In genomic region chr9:50745806-50746205, GRCm38 (mm10) we compare ENCODE assay signal across 8 mouse cellular contexts. TPM values are rescaled to one million over a fixed set of nuclear protein-coding genes. Genes with fewer than 3 reads are reported as not detected.
DNase-seq lines count a peak whose midpoint lies in the region; ATAC-seq and TF ChIP-seq lines count a peak whose summit lies in the region.

No protein-coding gene starts in this region.

- no peaks in the 10 kb centered on the region for H3K36me3 ChIP-seq in erythroblast, embryonic 14.5 days (ENCODE audit: control insufficient read depth)
- no peaks in the 10 kb centered on the region for H3K36me3 ChIP-seq in ES-E14 (ENCODE audit: control insufficient read depth, insufficient read depth, low read length, poor library complexity, severe bottlenecking)
- H3K36me3 ChIP-seq in hindbrain, embryonic 15.5 days: no peaks in the 10 kb centered on the region
- no peaks in the 10 kb centered on the region for H3K36me3 ChIP-seq in thymus, adult 2 months (ENCODE audit: control insufficient read depth, insufficient read depth, low read length)

- no peak for ATAC-seq in erythroblast, adult 5-6 weeks (replicated peaks; ENCODE audit: low FRiP score, poor library complexity, severe bottlenecking)
- ATAC-seq in hindbrain, embryonic 15.5 days (ENCODE audit: low FRiP score, low read depth): no peak

- peak overlapping the region; percentile 41; the same call in 1 of the 2 replicates for H3K9ac ChIP-seq in ES-E14 (ENCODE audit: insufficient read depth, low read depth, low read length, poor library complexity, severe bottlenecking)
- peak overlapping the region; percentile 29; the same call in 1 of the 2 replicates for H3K9ac ChIP-seq in hindbrain, embryonic 15.5 days

- H3K27me3 ChIP-seq in erythroblast, embryonic 14.5 days (ENCODE audit: control insufficient read depth): peaks cover 23% of the 10 kb centered on the region
- H3K27me3 ChIP-seq in hindbrain, embryonic 15.5 days: 0 out of 2 replicates have a peak, but pooled peaks cover 7% of the 10 kb centered on the region
- H3K27me3 ChIP-seq in thymus, adult 2 months (ENCODE audit: control insufficient read depth, insufficient read depth, low read length): no peaks in the 10 kb centered on the region

- peak overlapping the region; percentile 46 for H3K4me3 ChIP-seq in erythroblast, embryonic 14.5 days (replicated peaks)
- H3K4me3 ChIP-seq in ES-E14 (ENCODE audit: insufficient read depth in 1 of 2, low read depth in 1 of 2, low read length in 2 of 2, poor library complexity in 1 of 2, severe bottlenecking in 1 of 2): peak overlapping the region; percentile 67 to 69
- H3K4me3 ChIP-seq in hindbrain, embryonic 15.5 days: peak overlapping the region; percentile 36
- no peak overlapping the region for H3K4me3 ChIP-seq in thymus, adult 2 months (ENCODE audit: control insufficient read depth, insufficient read depth, low read length)

- no peak for TF ChIP-seq CTCF in thymus, adult 2 months (IDR thresholded peaks at IDR 0.05; ENCODE audit: borderline replicate concordance, control insufficient read depth, extremely low read depth, insufficient read depth, low read length, poor library complexity)

- no peak overlapping the region for H3K27ac ChIP-seq in ES-E14 (ENCODE audit: insufficient read depth, low read depth, low read length, poor library complexity, severe bottlenecking)
- H3K27ac ChIP-seq in hindbrain, embryonic 15.5 days (replicated peaks): no peak overlapping the region
- no peak overlapping the region for H3K27ac ChIP-seq in thymus, adult 2 months (ENCODE audit: control insufficient read depth, insufficient read depth, low read length)

- no peak for DNase-seq in ES-E14 (ENCODE audit: low read depth, low spot score)
- DNase-seq in lung, postnatal 25 days (ENCODE audit: low spot score): peak; percentile 76
- DNase-seq in thymus, adult 2 months: no peak
- no peak for DNase-seq in gastrocnemius, adult 18-20 months (ENCODE audit: low spot score)
- no peak for DNase-seq in frontal cortex, postnatal 36 days (ENCODE audit: low spot score in 2 of 2)

- no peak for TF ChIP-seq POLR2A in thymus, adult 2 months (IDR thresholded peaks at IDR 0.05; ENCODE audit: control insufficient read depth, extremely low read depth, insufficient read depth, low read length, poor library complexity)

- 17% methylated on average over 7 of the region's 7 CpGs for WGBS in hindbrain, embryonic 15.5 days
- WGBS in thymus, adult 2 months: 60% methylated on average over 7 of the region's 7 CpGs

- H3K4me2 ChIP-seq in hindbrain, embryonic 15.5 days: peak overlapping the region; percentile 64

- in situ Hi-C loops in ES-E14 (cut with MboI; ENCODE audit: low sequenced_read_pairs in 2 of 2, unreplicated experiment in 2 of 2): no loop called here

- no peaks in the 10 kb centered on the region for H3K4me1 ChIP-seq in erythroblast, embryonic 14.5 days (ENCODE audit: control insufficient read depth)
- peaks cover 4 to 8% of the 10 kb centered on the region in 2 experiments; a peak in 2 of 4 replicates for H3K4me1 ChIP-seq in ES-E14 (ENCODE audit: control insufficient read depth in 2 of 2, insufficient read depth in 2 of 2, low read length in 2 of 2, poor library complexity in 1 of 2)
- peaks cover 5% of the 10 kb centered on the region; the same call in 1 of the 2 replicates for H3K4me1 ChIP-seq in hindbrain, embryonic 15.5 days (replicated peaks)
- H3K4me1 ChIP-seq in thymus, adult 2 months (replicated peaks; ENCODE audit: control insufficient read depth, insufficient read depth, low read length): peaks cover 2% of the 10 kb centered on the region; the same call in 1 of the 2 replicates

- H3K9me3 ChIP-seq in erythroblast, embryonic 14.5 days (ENCODE audit: control insufficient read depth, low read length): no peaks in the 10 kb centered on the region
- H3K9me3 ChIP-seq in ES-E14 (ENCODE audit: control insufficient read depth, insufficient read depth, low read depth, low read length): no peaks in the 10 kb centered on the region
- H3K9me3 ChIP-seq in hindbrain, embryonic 15.5 days: no peaks in the 10 kb centered on the region

TF ChIP-seq in ES-E14, 5 proteins besides CTCF, POLR2A, EP300 and RAD21:
- TF ChIP-seq ZNF384 (IDR thresholded peaks at IDR 0.05; ENCODE audit: low read depth, low read length) (no peak), ZC3H11A (IDR thresholded peaks at IDR 0.05; ENCODE audit: borderline replicate concordance, low read depth, low read length) (no peak), HCFC1 (IDR thresholded peaks at IDR 0.05; ENCODE audit: borderline replicate concordance, insufficient read depth, low read length) (no peak), CHD2 (IDR thresholded peaks at IDR 0.05; ENCODE audit: low read depth, low read length) (no peak), MAFK (IDR thresholded peaks at IDR 0.05; ENCODE audit: insufficient read depth, low read depth, low read length) (no peak)
TF ChIP-seq in ES-E14: peak in this region for 0.

RNA-seq across cellular contexts. Expression of gene 2310030G06Rik, which starts 0.5 kb away (rescaled TPM):
- not detected in 2 replicates for polyA plus RNA-seq in erythroblast, embryonic 14.5 days (2012)
- total RNA-seq in erythroblast, adult 5-6 weeks (2015; ENCODE audit: low replicate concordance): not detected in 2 replicates
- not detected in 2 replicates for total RNA-seq in erythroblast, adult 5-6 weeks (2017; ENCODE audit: low replicate concordance)
- total RNA-seq in ES-E14 (2012; rRNA removed): 2.2 and 2.3 TPM in 2 replicates
- 1.7 and 2.0 TPM in 2 replicates for polyA plus RNA-seq in hindbrain, embryonic 15.5 days (2015; fragmentation: Nextera tagmentation; extraction: Ambion mirVana)
- 1.6 and 3.6 TPM in 2 replicates for polyA plus RNA-seq in thymus, adult 2 months (2012; rRNA removed)
- total RNA-seq in gastrocnemius, adult 18-20 months (2021): 1 to 10 TPM; 4.5 to 5.6 TPM

RNA-seq across cellular contexts. Expression of gene Cryab, which starts 5.3 kb away (rescaled TPM):
- polyA plus RNA-seq in erythroblast, embryonic 14.5 days (2012): not detected in 2 replicates
- total RNA-seq in erythroblast, adult 5-6 weeks (2015; ENCODE audit: low replicate concordance): not detected in 2 replicates
- not detected in 2 replicates for total RNA-seq in erythroblast, adult 5-6 weeks (2017; ENCODE audit: low replicate concordance)
- 18.9 and 57.4 TPM in 2 replicates for total RNA-seq in ES-E14 (2012; rRNA removed)
- polyA plus RNA-seq in hindbrain, embryonic 15.5 days (2015; fragmentation: Nextera tagmentation; extraction: Ambion mirVana): 13.3 and 15.4 TPM in 2 replicates
- polyA plus RNA-seq in thymus, adult 2 months (2012; rRNA removed): 29.7 and 146 TPM in 2 replicates
- 1,000 to 10,000 TPM; 1,743 to 2,314 TPM for total RNA-seq in gastrocnemius, adult 18-20 months (2021)

RNA-seq across cellular contexts. Expression of gene Hspb2, which starts 6.3 kb away (rescaled TPM):
- not detected in 2 replicates for polyA plus RNA-seq in erythroblast, embryonic 14.5 days (2012)
- total RNA-seq in erythroblast, adult 5-6 weeks (2015; ENCODE audit: low replicate concordance): not detected in 2 replicates
- not detected in 2 replicates for total RNA-seq in erythroblast, adult 5-6 weeks (2017; ENCODE audit: low replicate concordance)
- total RNA-seq in ES-E14 (2012; rRNA removed): 9.6 and 10.9 TPM in 2 replicates
- 1.6 and 1.8 TPM in 2 replicates for polyA plus RNA-seq in hindbrain, embryonic 15.5 days (2015; fragmentation: Nextera tagmentation; extraction: Ambion mirVana)
- 3.8 and 16.7 TPM in 2 replicates for polyA plus RNA-seq in thymus, adult 2 months (2012; rRNA removed)
- total RNA-seq in gastrocnemius, adult 18-20 months (2021): 100 to 1,000 TPM; 120 to 134 TPM

RNA-seq across cellular contexts. Expression of gene Dixdc1, which starts 6.5 kb away (rescaled TPM):
- not detected in 2 replicates for polyA plus RNA-seq in erythroblast, embryonic 14.5 days (2012)
- not detected in 2 replicates for total RNA-seq in erythroblast, adult 5-6 weeks (2015; ENCODE audit: low replicate concordance)
- total RNA-seq in erythroblast, adult 5-6 weeks (2017; ENCODE audit: low replicate concordance): 0.68 TPM in 1 of 2 replicates, not detected in the other
- total RNA-seq in ES-E14 (2012; rRNA removed): 4.1 and 6.4 TPM in 2 replicates
- polyA plus RNA-seq in hindbrain, embryonic 15.5 days (2015; fragmentation: Nextera tagmentation; extraction: Ambion mirVana): 31.3 and 31.7 TPM in 2 replicates
- 0.37 and 0.77 TPM in 2 replicates for polyA plus RNA-seq in thymus, adult 2 months (2012; rRNA removed)
- 1 to 10 TPM; 2.1 to 4.7 TPM for total RNA-seq in gastrocnemius, adult 18-20 months (2021)

RNA-seq across cellular contexts. Expression of gene Fdxacb1, which starts 22.2 kb away (rescaled TPM):
- polyA plus RNA-seq in erythroblast, embryonic 14.5 days (2012): 0.13 and 0.22 TPM in 2 replicates
- total RNA-seq in erythroblast, adult 5-6 weeks (2015; ENCODE audit: low replicate concordance): 2.5 and 5.8 TPM in 2 replicates
- total RNA-seq in erythroblast, adult 5-6 weeks (2017; ENCODE audit: low replicate concordance): 2.2 and 3.5 TPM in 2 replicates
- total RNA-seq in ES-E14 (2012; rRNA removed): 5.8 and 7.6 TPM in 2 replicates
- polyA plus RNA-seq in hindbrain, embryonic 15.5 days (2015; fragmentation: Nextera tagmentation; extraction: Ambion mirVana): 11.1 and 11.3 TPM in 2 replicates
- 4.5 and 4.7 TPM in 2 replicates for polyA plus RNA-seq in thymus, adult 2 months (2012; rRNA removed)
- 1 to 10 TPM; 4.2 to 4.4 TPM for total RNA-seq in gastrocnemius, adult 18-20 months (2021)

Comparison
In these comparisons a context has a peak if more than half of its experiments do, and no peak if none do; other contexts are left out.
1. RNA of gene Cryab, which starts 5.3 kb away (total RNA-seq): 1,743 to 2,314 TPM in gastrocnemius, adult 18-20 months and 18.9 to 57.4 TPM in ES-E14; not detected in erythroblast, adult 5-6 weeks; every median in the first group is over 10 times any median in the second.
2. RNA of gene Hspb2, which starts 6.3 kb away (total RNA-seq): 120 to 134 TPM in gastrocnemius, adult 18-20 months and 9.6 to 10.9 TPM in ES-E14; not detected in erythroblast, adult 5-6 weeks; every median in the first group is over 10 times any median in the second.